Mouse (Mus musculus): ENCODE data around the gene Lrrc28. TPM values are rescaled to one million over a fixed set of nuclear protein-coding genes. Genes with fewer than 3 reads are reported as not detected.
"Not testable (repeated sequence)": the region's sequence is repeated elsewhere in the genome, so short reads cannot be mapped to it uniquely, and the experiment has no call there.

Gene Lrrc28
- total and polyA plus RNA-seq, 2 experiments from 2014 or later: 25.8 to 61.4 TPM

GRCm38 (mm10) chr7:67535941-67536340 lies 109.1 kb downstream of the Lrrc28 start:
- no peak overlapping the region for H3K4me3 ChIP-seq (ENCODE audit: low read depth, low read length)
- no peak overlapping the region for H3K4me2 ChIP-seq (ENCODE audit: low read depth, low read length, poor library complexity, severe bottlenecking)
- no peak overlapping the region for H3K9ac ChIP-seq (replicated peaks; ENCODE audit: low read length, poor library complexity, severe bottlenecking)
- DNase-seq (ENCODE audit: low spot score) (no peak), ATAC-seq (ENCODE audit: low FRiP score) (no peak)
- WGBS: 88% methylated on average over 4 of the region's 4 CpGs
- no peaks in the 10 kb centered on the region for H3K36me3 ChIP-seq (ENCODE audit: insufficient read depth, low read length)
- H3K9me3 ChIP-seq (ENCODE audit: low read length): no peaks in the 10 kb centered on the region
- TF ChIP-seq CTCF (IDR thresholded peaks at IDR 0.05): no peak
- peaks cover 5% of the 10 kb centered on the region; the same call in 1 of the 2 replicates for H3K4me1 ChIP-seq (ENCODE audit: insufficient read depth, low read length)
- no peaks in the 10 kb centered on the region for H3K27me3 ChIP-seq (ENCODE audit: insufficient read depth, low read length)
- no peak overlapping the region for H3K27ac ChIP-seq (ENCODE audit: low read depth, low read length)

- no peak overlapping the region for H3K4me2 ChIP-seq (ENCODE audit: low read depth, low read length, poor library complexity, severe bottlenecking)
- 52% methylated on average over 2 of the region's 2 CpGs for WGBS
- H3K9ac ChIP-seq (replicated peaks; ENCODE audit: low read length, poor library complexity, severe bottlenecking): no peak overlapping the region
- ATAC-seq (ENCODE audit: low FRiP score) (no peak), DNase-seq (ENCODE audit: low spot score) (no peak)
- no peak overlapping the region for H3K27ac ChIP-seq (ENCODE audit: low read depth, low read length)
- H3K4me3 ChIP-seq (ENCODE audit: low read depth, low read length): no peak overlapping the region
- H3K4me1 ChIP-seq (ENCODE audit: insufficient read depth, low read length): no peaks in the 10 kb centered on the region
- no peaks in the 10 kb centered on the region for H3K27me3 ChIP-seq (ENCODE audit: insufficient read depth, low read length)
- H3K9me3 ChIP-seq (ENCODE audit: low read length): no peaks in the 10 kb centered on the region
- no peak for TF ChIP-seq CTCF (IDR thresholded peaks at IDR 0.05)
- H3K36me3 ChIP-seq (ENCODE audit: insufficient read depth, low read length): 0 out of 2 replicates have a peak, but pooled peaks cover 3% of the 10 kb centered on the region
Measured at GRCm38 (mm10) chr7:67530981-67531380, 114.1 kb downstream of the Lrrc28 start.

- H3K27me3 ChIP-seq (ENCODE audit: insufficient read depth, low read length): no peaks in the 10 kb centered on the region
- ATAC-seq (ENCODE audit: low FRiP score): no peak
- H3K36me3 ChIP-seq (ENCODE audit: insufficient read depth, low read length): 0 out of 2 replicates have a peak, but pooled peaks cover 3% of the 10 kb centered on the region
- H3K9ac ChIP-seq (replicated peaks; ENCODE audit: low read length, poor library complexity, severe bottlenecking): no peak overlapping the region
- TF ChIP-seq CTCF (IDR thresholded peaks at IDR 0.05): no peak
- WGBS: 74% methylated on average over 6 of the region's 6 CpGs
- no peak overlapping the region for H3K4me2 ChIP-seq (ENCODE audit: low read depth, low read length, poor library complexity, severe bottlenecking)
- no peak for DNase-seq (ENCODE audit: low spot score)
- no peak overlapping the region for H3K27ac ChIP-seq (ENCODE audit: low read depth, low read length)
- H3K4me1 ChIP-seq (ENCODE audit: insufficient read depth, low read length): no peaks in the 10 kb centered on the region
- H3K4me3 ChIP-seq (ENCODE audit: low read depth, low read length): no peak overlapping the region
- H3K9me3 ChIP-seq (ENCODE audit: low read length): no peaks in the 10 kb centered on the region
Measured at GRCm38 (mm10) chr7:67529381-67529780, 115.7 kb downstream of the Lrrc28 start.

- H3K4me3 ChIP-seq (ENCODE audit: low read depth, low read length): no peak overlapping the region
- TF ChIP-seq CTCF (IDR thresholded peaks at IDR 0.05): no peak
- H3K36me3 ChIP-seq (ENCODE audit: insufficient read depth, low read length): 0 out of 2 replicates have a peak, but pooled peaks cover 3% of the 10 kb centered on the region
- ATAC-seq (ENCODE audit: low FRiP score): no peak
- no peak overlapping the region for H3K9ac ChIP-seq (replicated peaks; ENCODE audit: low read length, poor library complexity, severe bottlenecking)
- no peaks in the 10 kb centered on the region for H3K4me1 ChIP-seq (ENCODE audit: insufficient read depth, low read length)
- WGBS: 85% methylated on average over 18 of the region's 18 CpGs
- H3K27ac ChIP-seq (ENCODE audit: low read depth, low read length): no peak overlapping the region
- DNase-seq (ENCODE audit: low spot score): peak; percentile 57
- no peak overlapping the region for H3K4me2 ChIP-seq (ENCODE audit: low read depth, low read length, poor library complexity, severe bottlenecking)
- H3K9me3 ChIP-seq (ENCODE audit: low read length): no peaks in the 10 kb centered on the region
- no peaks in the 10 kb centered on the region for H3K27me3 ChIP-seq (ENCODE audit: insufficient read depth, low read length)
Measured at GRCm38 (mm10) chr7:67528821-67529221, 116.2 kb downstream of the Lrrc28 start.

- TF ChIP-seq CTCF (IDR thresholded peaks at IDR 0.05): no peak
- 66% methylated on average over 10 of the region's 10 CpGs for WGBS
- no peak overlapping the region for H3K4me3 ChIP-seq (ENCODE audit: low read depth, low read length)
- no peak overlapping the region for H3K9ac ChIP-seq (replicated peaks; ENCODE audit: low read length, poor library complexity, severe bottlenecking)
- no peaks in the 10 kb centered on the region for H3K27me3 ChIP-seq (ENCODE audit: insufficient read depth, low read length)
- no peaks in the 10 kb centered on the region for H3K9me3 ChIP-seq (ENCODE audit: low read length)
- no peak for ATAC-seq (ENCODE audit: low FRiP score)
- H3K4me1 ChIP-seq (ENCODE audit: insufficient read depth, low read length): no peaks in the 10 kb centered on the region
- no peak overlapping the region for H3K27ac ChIP-seq (ENCODE audit: low read depth, low read length)
- H3K4me2 ChIP-seq (ENCODE audit: low read depth, low read length, poor library complexity, severe bottlenecking): no peak overlapping the region
- H3K36me3 ChIP-seq (ENCODE audit: insufficient read depth, low read length): 0 out of 2 replicates have a peak, but pooled peaks cover 3% of the 10 kb centered on the region
- DNase-seq (ENCODE audit: low spot score): peak; percentile 58
Measured at GRCm38 (mm10) chr7:67528063-67528811, 116.8 kb downstream of the Lrrc28 start.

GRCm38 (mm10) chr7:67525886-67526580 lies 119.0 kb downstream of the Lrrc28 start:
- DNase-seq (ENCODE audit: low spot score) (no peak), ATAC-seq (ENCODE audit: low FRiP score) (no peak)
- H3K36me3 ChIP-seq (ENCODE audit: insufficient read depth, low read length): 0 out of 2 replicates have a peak, but pooled peaks cover 3% of the 10 kb centered on the region
- H3K27ac ChIP-seq (ENCODE audit: low read depth, low read length): no peak overlapping the region
- H3K4me1 ChIP-seq (ENCODE audit: insufficient read depth, low read length): no peaks in the 10 kb centered on the region
- WGBS: 97% methylated on average over 3 of the region's 3 CpGs
- H3K4me3 ChIP-seq (ENCODE audit: low read depth, low read length): no peak overlapping the region
- no peaks in the 10 kb centered on the region for H3K27me3 ChIP-seq (ENCODE audit: insufficient read depth, low read length)
- H3K9me3 ChIP-seq (ENCODE audit: low read length): no peaks in the 10 kb centered on the region
- H3K9ac ChIP-seq (replicated peaks; ENCODE audit: low read length, poor library complexity, severe bottlenecking): no peak overlapping the region
- H3K4me2 ChIP-seq (ENCODE audit: low read depth, low read length, poor library complexity, severe bottlenecking): no peak overlapping the region
- no peak for TF ChIP-seq CTCF (IDR thresholded peaks at IDR 0.05)

- H3K27ac ChIP-seq (ENCODE audit: low read depth, low read length): not testable (repeated sequence)
Measured at GRCm38 (mm10) chr7:67524069-67524468, 121.0 kb downstream of the Lrrc28 start.

More at GRCm38 (mm10) chr7:67524069-67524468, 121.0 kb downstream of the Lrrc28 start:
- H3K36me3 ChIP-seq (ENCODE audit: insufficient read depth, low read length); H3K4me2 ChIP-seq (ENCODE audit: low read depth, low read length, poor library complexity, severe bottlenecking); DNase-seq (ENCODE audit: low spot score); ATAC-seq (ENCODE audit: low FRiP score); H3K9ac ChIP-seq (replicated peaks; ENCODE audit: low read length, poor library complexity, severe bottlenecking); H3K4me1 ChIP-seq (ENCODE audit: insufficient read depth, low read length); H3K4me3 ChIP-seq (ENCODE audit: low read depth, low read length); H3K27me3 ChIP-seq (ENCODE audit: insufficient read depth, low read length); H3K9me3 ChIP-seq (ENCODE audit: low read length): not testable (repeated sequence)
- WGBS: 97% methylated on average over 7 of the region's 8 CpGs
